Mouse (Mus musculus) kidney, adult 8-10 months (tissue): ENCODE data around the gene Igfbp6.

Source experiments
- DNase-seq, 2 experiments: peaks; one replicate each; pipeline ENCODE4 v3.0.0; 2022

Gene Igfbp6

DNA sequence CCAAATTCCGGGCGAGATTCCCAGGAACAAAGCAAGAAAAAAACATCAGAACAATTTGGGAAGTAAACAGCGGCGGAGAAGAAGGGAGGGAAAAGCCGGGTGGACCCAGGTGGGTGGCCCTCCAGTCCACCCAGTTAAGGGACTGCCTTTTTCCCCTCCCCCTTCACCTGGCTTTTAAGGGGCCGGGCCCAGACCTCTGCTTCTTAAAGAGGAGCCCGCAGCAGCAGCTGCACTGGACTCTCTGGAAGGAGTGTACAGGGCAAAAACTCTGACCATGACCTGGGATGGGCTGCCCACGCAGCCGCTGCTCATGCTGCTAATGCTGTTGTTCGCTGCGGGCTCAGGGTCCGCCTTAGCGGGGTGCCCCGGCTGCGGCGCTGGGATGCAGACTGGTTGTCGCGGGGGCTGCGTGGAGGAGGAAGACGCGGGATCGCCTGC, at the start of gene Igfbp6:
Gene Igfbp6 (plus strand): TSS at position 89 of the 438 bp plus-strand sequence.
- DNase-seq, result no peak

DNA sequence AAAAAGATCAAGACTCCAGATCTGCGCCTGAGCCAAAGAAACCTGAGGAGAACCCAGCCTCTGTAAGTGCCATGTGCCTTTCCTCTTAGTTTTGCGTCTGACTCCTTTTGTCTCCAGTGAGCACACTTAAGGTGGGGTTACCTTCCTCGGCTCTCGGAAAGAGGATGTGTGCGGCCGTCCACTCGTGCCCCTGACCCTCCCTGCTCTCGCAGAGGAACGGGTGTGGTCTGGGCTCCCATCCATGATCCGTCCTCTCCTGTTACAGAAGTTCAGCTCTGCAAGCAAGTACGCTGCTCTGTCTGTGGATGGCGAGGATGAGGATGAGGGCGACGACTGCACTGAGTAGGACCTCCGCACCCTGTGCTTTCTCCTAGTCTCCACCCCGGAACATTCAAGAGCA, 49.2 kb upstream of the Igfbp6 start:
- no peak for DNase-seq

DNA sequence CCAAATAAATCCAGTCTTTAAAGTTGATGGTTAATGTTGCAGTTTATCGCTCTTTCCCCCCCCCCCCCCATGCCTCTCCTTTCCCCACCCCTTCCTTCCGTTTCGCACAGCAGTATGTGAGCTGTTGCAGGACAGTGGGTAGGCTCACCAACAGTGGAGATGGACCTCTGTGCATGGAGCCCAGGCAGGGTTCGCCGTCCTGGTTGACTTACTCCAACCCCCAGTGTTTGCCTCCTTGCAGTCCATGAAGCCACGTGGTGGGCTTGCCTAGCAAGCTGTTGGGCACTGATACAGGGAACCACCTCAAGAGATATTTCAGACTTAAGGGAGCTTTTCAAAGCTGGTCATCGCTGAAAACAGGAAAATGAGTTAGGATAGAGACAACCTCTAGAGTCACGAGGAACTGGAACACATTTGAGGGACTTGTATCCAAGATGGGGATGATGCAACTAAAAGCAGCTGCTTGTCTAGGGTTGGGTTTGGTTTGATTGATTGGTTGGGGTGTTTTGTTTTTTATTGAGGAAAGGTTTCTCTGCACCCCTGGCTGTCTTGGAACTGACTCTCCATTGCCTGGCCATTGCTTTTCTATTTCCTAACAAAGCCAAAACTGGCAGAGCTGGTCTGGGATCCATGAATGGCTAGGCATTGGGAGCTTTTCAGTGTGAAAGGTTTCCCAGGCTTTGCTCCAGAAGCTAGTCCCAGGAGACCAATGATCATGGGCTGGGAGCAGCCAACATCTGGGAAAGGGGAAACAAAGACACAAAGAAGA, 46.8 kb upstream of the Igfbp6 start:
- DNase-seq, result no peak

DNA sequence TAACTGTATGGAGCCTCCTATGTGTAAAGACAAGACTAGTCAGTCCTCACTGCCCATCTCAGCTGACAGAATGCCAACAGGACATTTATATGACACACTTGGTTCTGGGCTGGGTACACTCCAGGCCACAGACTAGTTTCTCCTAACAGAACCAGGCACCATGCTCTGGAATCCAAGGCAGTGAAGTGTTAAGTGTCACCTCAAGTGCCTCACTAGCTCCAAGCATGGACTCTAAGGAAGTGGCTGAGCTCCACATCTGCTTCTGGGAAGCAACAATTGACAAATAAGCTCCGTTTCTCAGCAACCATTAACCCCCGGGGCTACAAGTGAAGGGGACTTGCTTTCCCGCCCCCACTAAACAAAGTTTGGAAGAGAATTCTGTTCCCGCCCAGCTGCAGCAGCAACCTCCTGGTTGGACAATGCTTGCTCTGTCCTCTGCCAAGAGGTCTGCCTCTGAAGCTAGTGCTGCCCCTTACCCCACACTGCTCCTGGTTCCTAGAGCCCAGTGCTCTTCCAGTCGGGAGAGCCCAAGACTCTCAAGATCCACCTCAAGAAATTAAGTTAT, 46.1 kb upstream of the Igfbp6 start:
- no peak for DNase-seq

DNA sequence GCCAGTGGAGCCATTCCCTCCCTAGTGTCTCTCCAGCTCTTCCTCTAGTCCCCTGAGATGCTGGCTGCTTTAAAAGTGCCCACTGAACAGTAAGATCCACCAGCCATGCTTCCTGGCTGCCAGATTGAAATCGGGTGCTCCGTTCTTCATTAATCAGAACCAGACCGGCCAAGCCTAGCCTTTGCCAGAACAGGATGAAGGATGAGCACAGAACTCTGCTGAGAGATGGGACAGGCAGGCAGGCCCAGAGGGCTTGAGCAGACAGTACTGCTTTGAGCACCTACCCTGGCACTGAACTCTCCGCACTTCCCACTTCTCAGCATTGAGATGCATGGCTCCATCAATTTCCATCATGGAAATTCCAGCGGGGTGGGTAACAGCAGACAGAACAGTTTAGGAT, 44.9 kb upstream of the Igfbp6 start:
- DNase-seq, result no peak

DNA sequence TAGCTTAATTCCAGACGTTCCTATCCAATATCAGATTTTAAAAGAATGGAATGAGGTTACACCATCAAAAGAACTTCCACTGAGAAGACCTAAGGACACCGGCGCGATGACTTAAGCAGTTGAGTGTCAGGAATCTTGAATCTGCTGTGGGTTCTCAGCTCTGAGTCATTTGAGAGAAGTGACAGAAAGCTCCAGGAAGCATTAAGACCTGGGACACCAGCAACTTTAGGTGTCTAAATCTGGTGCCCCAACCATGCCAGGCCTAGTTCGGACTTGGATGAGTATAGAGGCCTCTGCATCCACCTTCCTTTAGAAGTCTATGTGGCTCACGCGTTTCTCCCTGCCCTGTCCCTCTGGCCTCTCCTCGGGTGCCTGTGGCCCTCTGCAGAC, 44.4 kb upstream of the Igfbp6 start:
- no peak for DNase-seq

DNA sequence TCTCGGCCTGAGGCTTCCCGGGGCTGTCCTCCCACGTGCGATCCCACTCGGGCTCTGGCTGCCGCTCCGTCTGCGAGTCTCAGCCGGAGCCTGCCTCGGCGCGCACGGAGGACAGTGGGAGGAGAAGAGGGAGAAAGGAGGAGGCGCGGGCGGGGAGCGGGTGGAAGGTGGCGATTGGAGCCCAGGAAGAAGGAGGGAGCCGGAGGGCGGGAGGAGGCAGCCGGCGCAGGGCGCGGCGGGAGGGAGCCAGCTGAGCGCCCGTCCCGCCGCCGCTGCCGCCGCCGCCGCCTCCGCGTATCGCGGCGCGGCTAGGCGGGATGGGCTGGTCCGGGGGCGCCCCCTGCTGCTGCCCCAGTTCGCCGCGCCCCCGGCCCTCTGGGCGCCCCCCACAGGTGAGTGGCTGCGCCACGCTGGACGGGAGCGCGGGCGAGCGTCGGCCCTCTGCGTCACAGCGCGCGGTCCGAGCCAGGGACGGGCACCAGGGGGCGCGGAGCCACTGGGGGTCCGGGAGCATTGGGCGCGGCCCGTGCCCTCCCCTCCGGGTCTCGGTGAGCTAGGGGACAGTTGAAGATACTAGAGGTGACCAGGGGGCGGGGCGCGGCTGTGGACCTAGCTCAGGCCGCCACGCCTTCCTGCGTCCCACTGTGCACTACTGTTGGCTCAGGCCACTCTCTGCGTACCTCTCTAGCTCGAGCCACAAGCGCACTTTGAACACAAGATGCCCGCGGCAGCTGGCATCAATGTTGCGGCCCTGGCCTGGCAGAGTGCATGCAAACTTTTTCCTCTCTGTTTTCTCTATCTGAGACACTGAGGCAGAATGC, 43.8 kb upstream of the Igfbp6 start, which contains the start of gene Tns2:
Gene Tns2 (plus strand): TSS at position 253 of the 821 bp plus-strand sequence.
- DNase-seq, result peak; percentile 91 to 92

DNA sequence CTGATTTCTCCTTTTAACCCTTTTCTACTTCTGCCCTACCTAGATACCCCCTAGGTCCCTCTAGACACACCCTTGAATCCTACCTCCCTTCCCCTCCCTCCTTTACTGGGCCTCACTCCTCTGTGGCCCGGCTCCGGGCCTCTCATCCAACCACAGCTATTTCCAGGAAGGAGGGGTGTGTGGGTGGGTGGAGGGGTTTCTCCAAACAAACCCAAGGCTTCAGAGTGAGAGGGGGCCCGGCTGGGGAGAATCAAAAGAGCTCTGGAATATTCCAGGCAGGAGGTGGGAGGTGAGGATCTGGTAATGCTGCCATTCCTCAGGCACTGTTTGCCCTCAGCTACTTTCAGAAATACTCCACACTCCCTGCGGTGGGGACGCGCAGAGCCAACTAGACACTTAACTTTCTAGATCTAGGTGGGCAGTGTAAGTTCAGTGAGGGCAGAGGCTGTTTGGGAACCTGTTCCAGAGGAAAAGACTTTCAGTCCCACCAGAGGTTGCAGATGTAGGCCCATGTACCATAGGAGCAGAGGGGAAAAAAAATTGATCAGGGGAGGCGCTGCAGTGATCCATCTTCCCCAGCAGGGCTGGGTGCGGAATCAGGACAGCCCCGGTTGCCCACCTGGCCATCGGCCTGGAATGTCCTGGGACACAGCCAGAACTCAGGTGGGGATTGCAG, 43.0 kb upstream of the Igfbp6 start:
- DNase-seq, result peak in 1 of 2 experiments; percentile 66

DNA sequence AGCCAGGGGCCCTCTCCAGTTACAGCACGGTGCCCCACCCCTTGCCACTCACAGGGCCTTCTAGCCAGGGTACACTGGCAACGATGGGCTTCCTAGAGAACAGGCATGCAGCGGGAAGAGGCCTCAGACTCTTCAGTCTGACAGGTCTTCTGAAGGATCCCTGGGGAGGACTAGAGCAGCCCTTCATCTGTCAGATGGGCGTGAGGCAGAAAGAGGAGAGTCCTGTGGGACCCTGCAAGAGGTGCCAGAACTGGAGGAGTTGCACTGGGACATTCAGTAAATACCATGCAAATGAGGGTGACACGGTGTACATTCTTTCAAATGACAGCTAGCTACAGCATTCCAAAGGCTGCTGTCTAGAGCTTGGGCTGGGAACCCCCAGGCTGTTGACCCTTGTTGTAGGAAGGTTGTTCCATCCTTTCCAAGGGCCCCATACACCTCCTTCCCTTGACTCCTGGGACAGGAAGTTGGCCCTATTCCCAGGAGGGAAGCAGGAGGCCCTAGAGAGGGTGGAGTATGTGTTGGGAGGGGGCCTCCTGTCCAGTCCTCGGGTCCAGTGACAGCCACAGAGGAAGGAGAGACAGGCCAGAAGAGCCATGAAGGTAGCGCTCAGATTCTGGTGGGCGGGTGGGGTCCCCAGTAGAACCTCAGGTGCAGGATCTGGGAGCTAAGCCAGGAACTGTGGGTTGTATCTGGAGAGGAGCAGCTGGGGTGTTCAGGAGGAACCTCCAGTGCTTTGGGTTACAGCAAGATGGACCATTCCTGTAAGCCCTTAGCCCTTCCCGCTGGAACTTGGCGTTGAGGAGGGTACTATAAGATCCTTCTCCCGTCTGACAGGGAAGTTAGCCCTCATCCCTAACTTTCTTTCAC, 42.3 kb upstream of the Igfbp6 start:
- peak; percentile 79 to 88 for DNase-seq

DNA sequence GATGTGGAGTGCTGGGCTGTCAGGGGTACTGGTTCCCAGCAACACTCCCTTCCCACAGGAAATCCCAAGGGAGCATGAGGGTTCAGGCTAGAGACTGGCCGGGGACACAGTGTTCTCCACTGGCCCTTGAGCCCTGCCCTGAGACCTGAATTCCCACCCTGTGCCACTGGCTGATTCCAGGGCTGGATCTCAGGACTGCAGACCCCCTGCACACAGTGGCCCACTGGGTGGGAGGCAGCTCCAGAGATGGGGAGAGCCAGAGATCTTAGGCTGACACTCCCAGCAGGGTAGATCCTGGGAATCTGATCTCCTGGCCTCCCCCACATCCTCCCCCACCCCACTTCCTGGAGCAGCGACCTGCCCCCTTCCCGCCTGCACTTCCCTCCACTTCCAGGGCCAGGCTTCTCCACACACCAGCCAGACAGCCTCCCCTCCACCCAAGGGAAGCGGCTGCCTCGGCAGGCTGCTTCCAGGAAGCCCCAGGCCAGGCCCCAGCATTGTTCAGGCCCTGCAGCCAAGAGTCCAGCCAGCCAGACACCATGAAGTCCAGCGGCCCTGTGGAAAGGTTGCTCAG, 41.5 kb upstream of the Igfbp6 start:
- DNase-seq, result peak; percentile 71 to 80

DNA sequence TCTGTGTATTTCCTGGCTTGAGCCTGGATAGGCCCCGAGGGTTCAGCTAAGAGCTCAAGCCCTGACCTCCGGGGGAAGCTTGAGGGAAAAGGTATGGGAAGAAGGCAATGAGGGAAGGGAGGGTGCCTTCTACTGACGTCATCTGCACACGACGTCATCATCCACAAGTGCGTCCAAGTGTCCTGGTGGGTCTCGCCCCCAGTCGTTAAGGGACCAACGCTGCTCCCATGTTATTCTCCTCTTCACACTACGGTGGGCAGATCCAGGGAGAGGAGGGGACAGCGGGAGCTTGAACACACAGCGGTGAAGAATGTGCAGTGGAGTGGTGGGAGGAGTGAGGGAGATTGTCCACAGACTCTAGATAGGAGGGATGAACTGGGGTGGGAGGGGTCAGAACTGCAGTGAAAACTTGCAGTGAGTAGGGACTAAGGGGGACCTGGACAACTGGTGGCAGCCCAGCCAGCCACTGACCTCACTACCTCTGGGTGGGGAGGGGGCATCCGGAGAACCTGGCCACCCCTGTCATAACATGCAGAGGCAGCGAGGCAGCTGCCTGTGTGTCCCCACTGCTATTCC, 40.7 kb upstream of the Igfbp6 start:
- peak in 1 of 2 experiments; percentile 56 for DNase-seq

DNA sequence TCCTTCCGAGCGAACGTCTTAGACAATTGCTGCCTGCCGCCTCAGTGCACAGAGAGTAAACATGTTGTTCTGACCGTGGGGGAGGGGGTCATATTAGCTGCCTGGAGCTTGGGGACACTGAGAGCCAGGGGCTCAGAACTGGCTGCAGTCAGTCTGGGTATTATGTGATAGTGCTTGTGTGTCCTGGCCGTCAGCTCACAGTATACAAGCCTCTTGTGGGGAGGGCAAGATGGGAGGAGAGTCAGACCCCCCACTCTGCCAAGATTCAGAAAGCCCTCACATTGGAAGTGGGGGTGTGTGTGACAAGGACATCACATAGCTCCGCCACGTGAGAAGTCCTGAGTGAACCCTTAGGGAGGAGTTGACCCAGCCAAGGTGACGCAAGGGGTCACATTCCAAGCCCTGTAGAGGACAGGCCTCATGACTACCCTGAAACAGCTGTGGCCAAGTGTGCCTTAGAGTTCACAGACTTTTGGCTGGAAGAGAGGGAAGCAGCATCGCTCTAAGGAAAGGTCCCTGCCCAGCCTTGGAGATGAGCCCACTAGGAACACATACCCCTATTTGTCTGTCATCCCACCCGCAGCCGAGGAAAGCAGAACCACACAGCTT, 40.1 kb upstream of the Igfbp6 start:
- DNase-seq, result peak; percentile 95 to 97

DNA sequence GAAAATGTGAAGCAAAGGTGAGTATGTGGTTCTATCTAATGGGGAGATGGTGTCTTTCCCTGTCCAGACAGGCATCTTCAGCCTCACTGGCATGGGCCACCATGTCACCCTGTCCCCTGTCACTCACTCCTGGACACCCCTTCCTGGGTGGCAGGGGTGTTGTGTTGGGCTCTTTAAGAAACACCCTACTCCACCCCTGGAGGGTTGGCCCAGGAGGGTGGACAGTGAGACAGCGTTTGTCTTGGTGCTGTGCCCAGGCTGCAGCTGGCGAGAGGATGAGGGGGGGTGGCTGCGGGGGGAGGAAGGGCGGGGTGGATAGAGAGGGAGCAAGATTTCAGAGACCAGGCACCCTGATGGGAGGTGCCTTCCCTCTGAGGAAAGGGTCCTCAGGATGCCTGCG, 38.8 kb upstream of the Igfbp6 start:
- DNase-seq, result peak; percentile 76 to 82

DNA sequence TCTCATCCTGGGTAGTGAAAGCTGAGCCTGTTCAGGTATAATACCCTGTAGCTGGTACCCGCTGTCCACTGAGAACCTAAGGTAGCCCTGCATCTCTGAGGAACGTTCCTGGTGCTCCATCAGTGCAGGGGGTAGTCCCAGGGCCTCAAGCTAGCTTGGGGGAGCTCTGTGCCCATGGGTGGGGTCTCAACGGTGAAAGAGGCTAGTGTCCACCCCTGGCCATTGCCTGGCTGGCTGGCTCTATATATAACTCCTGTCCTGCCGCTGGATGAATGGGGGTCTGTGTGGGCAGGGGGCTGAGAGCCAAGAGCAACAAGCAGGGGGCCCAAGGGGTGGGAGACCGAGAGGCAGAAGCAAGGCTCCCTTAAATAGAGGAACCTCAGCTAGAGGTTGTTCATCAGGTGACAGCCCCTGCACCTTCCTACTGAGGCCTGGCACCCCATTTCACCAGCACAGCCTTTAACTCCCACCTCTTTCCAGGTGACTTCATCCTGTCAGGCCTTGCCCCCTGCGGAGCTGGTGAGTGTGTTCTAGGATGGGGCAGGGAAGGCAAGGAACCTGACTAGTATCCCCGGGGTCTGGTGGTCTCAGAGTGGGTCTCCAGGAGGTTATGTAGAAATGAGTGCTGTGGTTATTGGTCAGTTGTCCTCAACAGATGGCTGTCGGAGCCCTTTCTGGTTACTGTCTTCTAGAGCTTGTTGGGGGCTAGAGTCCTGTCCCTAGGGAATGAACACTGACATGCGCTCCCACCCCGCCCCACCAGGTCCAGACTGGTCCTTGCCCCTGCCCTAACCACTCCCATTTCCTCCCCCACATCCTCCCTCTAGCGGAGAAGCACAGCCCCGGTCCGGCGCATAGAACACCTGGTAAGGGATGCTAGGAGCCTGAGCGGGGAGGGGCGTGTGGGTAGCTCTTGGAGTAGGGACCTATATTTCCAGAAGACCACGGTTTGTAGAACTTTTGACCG, 38.1 kb upstream of the Igfbp6 start:
- no peak for DNase-seq

DNA sequence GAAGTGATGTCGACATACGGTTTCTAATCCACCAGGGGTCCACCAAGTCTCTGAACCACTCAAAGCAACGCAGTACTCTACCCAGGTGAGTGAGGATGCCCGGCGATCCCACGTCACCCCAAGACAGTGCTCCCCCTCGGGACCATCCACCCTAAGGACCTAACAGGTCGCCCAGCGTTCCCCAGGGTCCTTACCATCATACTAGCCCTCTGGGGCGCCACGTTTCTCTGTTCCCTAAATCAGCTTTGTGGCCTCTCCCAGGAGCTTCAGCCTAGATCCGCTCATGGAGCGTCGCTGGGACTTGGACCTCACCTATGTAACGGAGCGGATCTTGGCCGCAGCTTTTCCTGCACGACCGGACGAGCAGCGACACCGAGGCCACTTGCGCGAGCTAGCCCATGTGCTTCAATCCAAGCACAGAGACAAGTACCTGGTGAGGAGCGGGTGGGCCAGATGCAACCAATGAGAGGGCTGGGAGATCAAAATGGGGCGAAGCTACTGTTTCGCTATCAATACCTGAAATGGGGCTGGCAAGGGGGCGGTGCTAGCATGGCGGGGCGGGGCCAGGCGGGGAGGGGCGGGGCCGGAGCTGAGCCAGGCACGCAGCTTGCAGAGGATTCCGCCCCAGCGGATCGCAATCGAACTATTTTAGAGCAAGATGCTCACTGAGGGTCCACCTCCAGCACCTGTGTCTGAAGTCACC, 37.3 kb upstream of the Igfbp6 start:
- no peak for DNase-seq

DNA sequence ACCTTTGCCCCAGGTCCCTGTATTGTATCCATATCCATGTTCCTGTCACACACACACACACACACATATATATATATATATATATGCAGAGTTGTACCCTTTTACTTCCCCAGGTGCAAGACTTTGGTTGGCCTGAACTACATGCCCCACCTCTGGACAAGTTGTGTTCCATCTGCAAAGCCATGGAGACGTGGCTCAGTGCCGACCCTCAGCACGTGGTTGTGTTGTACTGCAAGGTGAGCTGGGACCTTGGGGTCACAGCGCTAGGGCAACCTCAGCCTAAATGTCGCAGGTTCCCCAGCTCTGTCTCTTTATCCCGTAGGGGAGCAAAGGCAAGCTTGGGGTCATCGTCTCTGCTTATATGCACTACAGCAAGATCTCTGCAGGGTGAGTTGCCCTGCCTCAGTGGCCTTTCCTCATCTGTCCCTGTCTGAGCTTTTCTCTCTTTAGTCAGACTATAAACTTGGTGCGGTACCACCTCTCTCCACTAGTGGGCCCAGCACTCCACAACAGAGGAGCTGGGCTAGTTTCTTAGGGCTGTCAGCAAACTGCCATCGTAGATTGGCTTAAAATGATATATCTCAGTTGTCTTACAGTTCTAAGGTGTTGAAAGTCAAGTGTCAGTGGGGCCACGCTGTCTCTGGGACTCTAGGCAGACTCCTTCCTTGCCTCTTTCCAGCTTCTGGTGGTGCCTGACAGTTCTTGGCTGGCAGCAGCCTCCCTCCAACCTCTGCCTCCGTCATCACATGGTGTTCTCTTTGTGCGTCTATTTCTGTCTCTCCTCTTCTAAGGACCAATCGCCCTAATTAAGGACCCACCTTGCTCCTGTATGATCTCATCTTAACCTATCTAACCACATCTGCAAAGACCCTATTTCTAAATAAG, 36.2 kb upstream of the Igfbp6 start:
- peak in 1 of 2 experiments; percentile 77 for DNase-seq

DNA sequence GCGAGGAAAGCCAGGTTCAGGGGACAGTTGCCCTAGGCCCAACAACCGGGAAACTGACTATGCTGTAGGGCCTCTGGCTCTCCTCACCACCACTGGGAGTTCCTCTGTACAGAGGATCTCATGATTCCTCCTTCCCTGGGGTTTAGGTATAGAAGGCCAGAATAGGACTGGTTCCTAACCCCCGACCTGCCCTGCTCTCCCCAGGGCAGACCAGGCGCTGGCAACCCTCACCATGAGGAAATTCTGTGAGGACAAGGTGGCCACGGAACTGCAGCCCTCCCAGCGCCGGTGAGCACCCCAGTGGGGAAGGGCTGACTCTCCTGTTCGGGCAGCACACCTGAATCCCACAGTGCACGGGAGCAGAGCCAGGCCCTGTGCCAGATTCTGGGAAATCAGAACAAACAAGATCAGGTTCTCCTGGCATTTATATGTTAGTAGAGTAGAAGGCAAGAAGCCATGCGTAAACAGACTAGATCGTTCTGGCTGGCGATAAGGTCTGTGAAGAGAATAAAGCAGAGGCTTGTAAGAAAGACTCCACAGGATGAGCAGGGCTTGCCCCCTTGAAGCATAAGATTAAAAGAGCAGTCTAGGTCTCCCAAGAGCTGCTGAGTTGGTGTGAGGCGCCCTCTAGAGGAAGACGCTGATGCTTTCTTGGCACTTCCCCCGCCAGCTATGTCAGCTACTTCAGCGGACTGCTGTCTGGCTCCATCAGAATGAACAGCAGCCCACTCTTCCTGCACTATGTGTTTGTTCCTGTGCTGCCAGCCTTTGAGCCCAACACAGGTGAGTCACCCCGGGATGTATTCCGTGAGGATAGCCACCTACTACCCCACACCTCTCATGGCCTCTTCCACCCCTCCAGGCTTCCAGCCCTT, 35.3 kb upstream of the Igfbp6 start:
- peak; percentile 74 to 83 for DNase-seq
